Mouse (Mus musculus) forebrain, postnatal 0 days (tissue): ENCODE measurements around the gene Ttc24. TPM values are rescaled to one million over a fixed set of nuclear protein-coding genes. Genes with fewer than 3 reads are reported as not detected.

Experiments used
- ATAC-seq: fragments of 200-750 bp; cut with Nextera tagmentation; 2 replicates; pipeline ENCODE4 v1.8.0; 2017; ENCODE audit warnings: mild to moderate bottlenecking, moderate library complexity
- DNase-seq: peaks from one replicate; pipeline ENCODE4 v3.0.0-alpha.2; 2015
- H3K27ac ChIP-seq: fragments of 300-500 bp; sonication (generic); 2 replicates; pipeline ENCODE4 v1.5.1; 2014; ENCODE audit warnings: low read depth, mild to moderate bottlenecking, antibody characterized with exemption, low read length, moderate library complexity, mixed read lengths
- H3K27me3 ChIP-seq: fragments of 300-500 bp; sonication (generic); 2 replicates; pipeline ENCODE4 v1.6.1; 2014; ENCODE audit warnings: mild to moderate bottlenecking, low read length, mixed read lengths; ENCODE audit not compliant: insufficient read depth
- H3K36me3 ChIP-seq: fragments of 300-500 bp; sonication (generic); 2 replicates; pipeline ENCODE4 v1.6.1; 2014; ENCODE audit warnings: mild to moderate bottlenecking, moderate library complexity; ENCODE audit not compliant: insufficient read depth
- H3K4me1 ChIP-seq: fragments of 300-500 bp; sonication (generic); 2 replicates; pipeline ENCODE4 v1.6.1; 2014; ENCODE audit warnings: antibody characterized with exemption; ENCODE audit not compliant: insufficient read depth
- H3K4me2 ChIP-seq: fragments of 300-500 bp; sonication (generic); 2 replicates; pipeline ENCODE4 v1.6.1; 2014; ENCODE audit warnings: low read depth, mild to moderate bottlenecking, moderate library complexity
- H3K4me3 ChIP-seq: fragments of 300-500 bp; sonication (generic); 2 replicates; pipeline ENCODE4 v1.5.1; 2014; ENCODE audit warnings: low read depth, low read length, mixed read lengths
- H3K9ac ChIP-seq: fragments of 300-500 bp; sonication (generic); 2 replicates; pipeline ENCODE4 v1.6.1; 2014; ENCODE audit warnings: mild to moderate bottlenecking
- H3K9me3 ChIP-seq: fragments of 300-500 bp; sonication (generic); 2 replicates; pipeline ENCODE4 v1.6.1; 2016; ENCODE audit warnings: low read length
- CTCF ChIP-seq: sonication (generic); IDR thresholded peaks from 2 replicates; pipeline ENCODE4 v1.5.1; 2016; ENCODE audit warnings: antibody characterized with exemption, control low read depth, low read depth
- WGBS: fragments of 180-500 bp; shearing (Covaris S2); extraction: QIAGEN DNeasy Blood & Tissue Kit; methylation state at CpG from one replicate; pipeline ENCODE4 v1.1.7; 2014; 5-methylcytosine and 5-hydroxymethylcytosine counted together
- polyA plus RNA-seq: library from polyadenylated mRNA; unstranded; fragments of >200 nt; fragmentation: Nextera tagmentation; extraction: Ambion mirVana; gene quantifications from 2 replicates; pipeline ENCODE4 v1.2.1, GENCODE M21; 2015
- total RNA-seq: library from RNA; depleted of rRNA; stranded (reverse); fragments of >200 nt; gene quantifications from 2 replicates; pipeline ENCODE4 v1.2.3, GENCODE M21; 2014

The Ttc24 gene
- total and polyA plus RNA-seq, 2 experiments from 2014 or later, result 0.05 TPM; not detected in 1

DNA sequence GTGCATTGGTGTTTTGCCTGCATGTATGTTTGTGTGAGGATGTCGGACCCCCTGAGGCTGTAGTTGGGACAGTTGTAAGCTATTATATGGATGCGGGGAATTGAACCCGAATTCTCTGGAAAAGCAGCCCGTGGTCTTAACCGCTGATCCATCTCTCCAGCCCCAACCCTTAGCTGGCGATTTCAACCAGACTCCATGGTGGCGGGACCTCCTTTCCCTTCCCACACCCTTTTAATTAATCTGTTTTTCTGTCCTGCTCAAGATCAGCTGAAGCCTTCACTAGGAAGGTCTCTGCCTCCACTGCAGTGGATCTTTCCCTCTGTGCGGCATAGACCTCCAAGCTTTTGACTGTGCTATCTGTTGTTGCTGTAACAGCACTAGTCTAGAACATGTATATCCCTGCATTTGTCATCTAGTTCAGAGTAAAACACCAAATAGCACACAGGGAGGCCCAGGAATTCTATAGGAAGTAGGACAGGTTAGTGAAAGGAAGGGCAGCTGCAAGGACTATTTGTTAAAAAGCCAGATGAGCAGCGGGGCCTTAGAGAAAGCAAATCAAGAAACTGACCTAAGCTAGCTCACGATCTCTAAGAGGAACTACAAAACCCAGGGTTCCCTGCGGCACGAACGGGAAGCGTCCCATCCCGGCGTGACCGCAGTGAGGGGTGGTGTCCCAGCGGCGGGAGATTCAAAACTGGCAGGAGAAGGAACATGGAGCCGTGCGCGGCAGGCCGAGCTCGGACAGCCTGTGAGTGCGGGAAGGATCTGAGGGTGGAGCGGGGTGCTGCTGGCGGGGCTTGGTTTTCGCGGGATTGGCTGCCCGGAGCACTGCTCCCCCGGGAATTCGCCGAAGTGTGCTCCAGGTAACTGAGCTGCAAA, 3.5 kb upstream of the Ttc24 start, which contains the start of gene Iqgap3:
Iqgap3 (plus strand) TSS at position 627 of the 879 bp plus-strand sequence.
- H3K4me1 ChIP-seq, result no peaks in the 10 kb centered on the region
- no peaks in the 10 kb centered on the region for H3K27me3 ChIP-seq
- WGBS, result 21% methylated on average over 33 of the region's 33 CpGs
- no peaks in the 10 kb centered on the region for H3K9me3 ChIP-seq
- peak; percentile 97 for ATAC-seq
- peak within 1 kb of the TSS; percentile 42 for H3K27ac ChIP-seq
- H3K4me2 ChIP-seq, result peak within 1 kb of the TSS; percentile 91
- TF ChIP-seq CTCF, result no peak
- H3K4me3 ChIP-seq, result peak within 1 kb of the TSS; percentile 39
- peak within 1 kb of the TSS; percentile 41 for H3K9ac ChIP-seq
- DNase-seq, result peak; percentile 95
- H3K36me3 ChIP-seq, result no peaks in the 10 kb centered on the region

DNA sequence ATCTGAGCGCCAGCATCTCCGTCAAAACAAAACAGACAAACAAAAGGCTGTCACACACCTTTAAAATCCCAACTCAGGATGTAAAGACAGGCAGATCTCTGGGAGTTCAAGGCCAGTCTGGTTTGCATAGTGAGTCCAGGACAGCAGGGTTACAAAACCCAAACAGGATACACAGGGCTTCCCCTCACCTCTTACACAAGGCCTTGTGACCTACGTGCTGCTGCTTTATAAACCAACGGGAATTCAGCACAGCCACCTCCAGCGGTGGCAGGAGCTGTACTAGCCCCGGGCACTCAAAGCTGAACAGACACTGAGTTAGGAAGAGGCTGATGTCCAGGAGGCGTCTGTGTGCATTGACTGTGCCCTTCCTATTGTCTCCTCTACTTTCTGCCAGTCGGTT, 663 bp downstream of the Ttc24 start:
- DNase-seq (no peak), ATAC-seq (no peak)
- no peaks in the 10 kb centered on the region for H3K27me3 ChIP-seq
- no peak overlapping the region for H3K4me2 ChIP-seq
- no peak overlapping the region for H3K27ac ChIP-seq
- 38% methylated on average over 8 of the region's 8 CpGs for WGBS
- no peaks in the 10 kb centered on the region for H3K9me3 ChIP-seq
- no peaks in the 10 kb centered on the region for H3K36me3 ChIP-seq
- no peak for TF ChIP-seq CTCF
- no peak overlapping the region for H3K4me3 ChIP-seq
- no peak overlapping the region for H3K9ac ChIP-seq
- no peaks in the 10 kb centered on the region for H3K4me1 ChIP-seq

DNA sequence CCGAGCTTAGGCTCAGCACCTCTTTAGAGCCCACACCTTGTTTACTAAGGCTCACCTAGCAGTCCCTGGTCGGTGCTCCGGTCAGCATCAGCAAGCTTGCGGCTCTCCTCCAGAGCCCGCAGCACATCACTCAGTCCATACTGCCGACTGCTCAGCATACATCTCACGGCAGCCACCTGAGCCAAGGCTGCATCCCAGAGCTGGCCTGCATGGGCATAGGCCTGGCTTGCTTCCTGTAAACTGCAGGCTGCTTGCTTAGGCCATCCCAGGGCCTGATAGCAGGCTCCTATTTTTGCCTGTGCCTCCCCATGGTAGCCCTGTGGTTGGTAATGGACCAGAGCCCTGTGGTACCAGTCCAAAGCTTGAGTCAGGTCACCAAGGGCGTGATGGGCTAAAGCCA, 3.3 kb downstream of the Ttc24 start:
- H3K9ac ChIP-seq, result no peak overlapping the region
- TF ChIP-seq CTCF, result no peak
- no peak for ATAC-seq

DNA sequence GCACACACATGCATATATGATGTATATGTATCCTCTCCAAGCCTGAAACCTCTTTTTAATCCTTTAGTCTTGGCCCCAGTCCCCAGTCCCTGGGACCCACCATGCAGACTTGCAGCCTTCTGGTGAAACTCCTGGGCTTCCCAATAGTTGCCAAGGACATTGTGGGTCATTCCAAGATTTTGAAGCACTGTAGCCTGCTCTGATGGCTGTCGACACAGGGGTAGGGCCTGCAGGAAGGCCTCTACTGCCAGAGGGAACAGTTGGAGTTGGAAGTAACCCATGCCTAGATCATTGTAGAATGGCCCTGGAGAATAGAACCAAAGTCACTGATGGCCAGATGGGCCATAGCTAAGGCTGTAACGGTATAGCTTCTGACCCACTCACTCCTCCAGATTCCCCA, 3.8 kb downstream of the Ttc24 start:
- Histone ChIP-seq H3K4me3 (no peak overlapping the region), H3K9me3 (no peaks in the 10 kb centered on the region), H3K27me3 (no peaks in the 10 kb centered on the region), H3K4me1 (no peaks in the 10 kb centered on the region), H3K9ac (no peak overlapping the region), H3K36me3 (no peaks in the 10 kb centered on the region), H3K4me2 (no peak overlapping the region), H3K27ac (no peak overlapping the region)
- WGBS, result 61% methylated on average over 2 of the region's 2 CpGs
- no peak for TF ChIP-seq CTCF
- no peak for DNase-seq
- no peak for ATAC-seq

More for the DNA sequence above, 3.3 kb downstream of the Ttc24 start:
- Histone ChIP-seq H3K36me3 (no peaks in the 10 kb centered on the region), H3K9me3 (no peaks in the 10 kb centered on the region), H3K27ac (no peak overlapping the region), H3K4me3 (no peak overlapping the region), H3K4me2 (no peak overlapping the region), H3K27me3 (no peaks in the 10 kb centered on the region), H3K4me1 (no peaks in the 10 kb centered on the region)
- 82% methylated on average over 8 of the region's 8 CpGs for WGBS
- no peak for DNase-seq

DNA sequence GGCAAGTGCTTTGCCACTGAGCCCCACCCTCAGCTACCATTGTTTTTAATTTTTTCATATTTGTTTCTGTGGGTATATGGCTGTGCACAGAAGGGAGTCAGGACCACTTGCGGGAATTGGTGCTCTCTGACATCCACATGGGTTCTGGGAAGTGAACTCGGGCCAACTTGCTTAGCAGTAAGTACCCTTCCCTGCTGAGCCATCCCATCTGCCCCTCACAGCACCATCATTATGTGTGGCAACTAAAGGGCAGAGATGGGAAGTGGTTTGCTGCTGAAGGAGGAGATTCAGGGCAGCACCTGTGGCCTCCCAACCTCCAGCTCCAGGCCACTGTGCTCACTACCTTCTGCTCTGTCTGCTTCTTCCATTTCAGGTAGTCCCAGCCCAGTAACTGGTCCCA, 4.5 kb downstream of the Ttc24 start:
- DNase-seq (no peak), ATAC-seq (no peak)
- H3K9ac ChIP-seq, result no peak overlapping the region
- H3K4me3 ChIP-seq, result no peak overlapping the region
- 73% methylated on average over 2 of the region's 2 CpGs for whole genome bisulfite sequencing
- H3K9me3 ChIP-seq, result no peaks in the 10 kb centered on the region
- no peaks in the 10 kb centered on the region for H3K36me3 ChIP-seq
- H3K4me2 ChIP-seq, result no peak overlapping the region
- H3K27ac ChIP-seq, result no peak overlapping the region
- no peaks in the 10 kb centered on the region for H3K27me3 ChIP-seq
- no peak for TF ChIP-seq CTCF
- no peaks in the 10 kb centered on the region for H3K4me1 ChIP-seq

DNA sequence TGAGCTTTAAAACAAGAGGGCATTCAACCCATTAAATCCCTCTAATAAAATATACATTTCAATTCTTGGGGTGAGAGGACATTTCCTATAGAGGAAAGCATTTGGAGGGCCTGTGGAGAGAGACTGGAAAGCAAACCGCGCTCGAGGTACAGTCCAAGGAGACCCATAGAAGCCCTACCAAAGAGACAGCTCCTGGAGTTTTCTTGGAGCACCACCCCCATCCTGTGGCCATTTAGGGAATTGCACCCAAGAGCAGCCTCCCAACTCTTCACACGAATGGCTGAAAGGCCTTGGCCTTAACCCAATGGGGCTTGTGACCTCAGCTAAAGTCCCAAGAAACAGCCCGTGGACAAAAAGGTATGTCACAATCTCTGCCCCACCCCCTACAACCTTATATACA, 6.3 kb downstream of the Ttc24 start:
- H3K27me3 ChIP-seq, result no peaks in the 10 kb centered on the region
- H3K9ac ChIP-seq, result no peak overlapping the region
- no peaks in the 10 kb centered on the region for H3K36me3 ChIP-seq
- peak; percentile 92 for DNase-seq
- peak; percentile 96 for TF ChIP-seq CTCF
- no peaks in the 10 kb centered on the region for H3K9me3 ChIP-seq
- H3K27ac ChIP-seq, result no peak overlapping the region
- WGBS, result under 1% methylated on average over 5 of the region's 5 CpGs
- H3K4me3 ChIP-seq, result no peak overlapping the region
- H3K4me2 ChIP-seq, result no peak overlapping the region
- no peaks in the 10 kb centered on the region for H3K4me1 ChIP-seq
- ATAC-seq, result peak; percentile 92

DNA sequence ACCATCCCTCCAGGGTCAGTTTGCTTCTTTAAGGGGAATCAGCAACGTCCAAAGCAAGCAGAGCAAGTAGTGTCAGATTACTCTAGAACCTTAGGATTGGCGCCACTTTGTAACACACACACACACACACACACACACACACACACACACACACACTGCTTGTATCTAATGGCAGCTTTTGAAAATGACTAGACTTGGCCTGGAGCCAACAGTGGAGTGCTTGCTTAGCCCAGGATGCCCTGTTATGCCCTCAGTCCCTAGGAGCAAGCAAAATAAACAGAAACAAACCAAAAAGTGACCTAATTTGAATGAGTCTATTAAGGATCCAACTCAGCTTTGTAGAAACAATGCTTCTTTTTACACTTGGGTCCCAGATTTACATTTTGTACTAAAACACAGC, 9.7 kb downstream of the Ttc24 start:
- H3K4me3 ChIP-seq, result no peak overlapping the region
- H3K4me1 ChIP-seq, result no peaks in the 10 kb centered on the region
- H3K36me3 ChIP-seq, result no peaks in the 10 kb centered on the region
- no peaks in the 10 kb centered on the region for H3K27me3 ChIP-seq
- no peak overlapping the region for H3K4me2 ChIP-seq
- H3K9ac ChIP-seq, result no peak overlapping the region
- WGBS, result 16% methylated on average over 2 of the region's 2 CpGs
- DNase-seq, result no peak
- H3K27ac ChIP-seq, result no peak overlapping the region
- ATAC-seq, result no peak
- H3K9me3 ChIP-seq, result no peaks in the 10 kb centered on the region
- no peak for TF ChIP-seq CTCF
